ENCODE assay signal across 16 mouse cellular contexts in genomic region chr14:99117576-99117975, GRCm38 (mm10). TPM values are rescaled to one million over a fixed set of nuclear protein-coding genes. Genes with fewer than 3 reads are reported as not detected.
DNase-seq lines count a peak whose midpoint lies in the region; ATAC-seq and TF ChIP-seq lines count a peak whose summit lies in the region.
"Had no signal": no experiment of that assay in that cellular context is flagged by ENCODE, and none has a peak within 500 bp of the region (broad histone marks: within the 10 kb centered on the region; RNA-seq: fewer than 3 reads in every experiment).

No protein-coding gene starts in this region.

- no peak overlapping the region for H3K27ac ChIP-seq in gastrocnemius, adult 2 months
- no peak overlapping the region for H3K27ac ChIP-seq in left cerebral cortex, adult 2 months
- H3K27ac ChIP-seq: embryonic facial prominence, embryonic 13.5 days; limb, embryonic 13.5 days; liver, embryonic 15.5 days; midbrain, embryonic 12.5 days had no signal

- intact Hi-C loops in gastrocnemius, adult 2 months (cut with DNase I), result no loop called here
- intact Hi-C loops in left cerebral cortex, adult 2 months (cut with DNase I), result no loop called here

- no peak overlapping the region for H3K4me3 ChIP-seq in gastrocnemius, adult 2 months
- H3K4me3 ChIP-seq in left cerebral cortex, adult 2 months, result no peak overlapping the region
- H3K4me3 ChIP-seq: embryonic facial prominence, embryonic 13.5 days; limb, embryonic 13.5 days; liver, embryonic 15.5 days; midbrain, embryonic 12.5 days had no signal

- no peak for DNase-seq in gastrocnemius, adult 2 months
- no peak for DNase-seq in gastrocnemius, postnatal 10 days
- no peak for DNase-seq in left cerebral cortex, adult 2 months (ENCODE audit: extremely low spot score in 1 of 2, low spot score in 2 of 2)
- no peak for DNase-seq in left cerebral cortex, adult 9 months (ENCODE audit: low spot score in 2 of 2)
- peak; percentile 17 for DNase-seq in retina, postnatal 1 day
- DNase-seq in retina, embryonic 14.5 days (ENCODE audit: low spot score), result no peak
- no peak for DNase-seq in B cell, adult 2 months
- DNase-seq: adrenal gland, adult 8-10 months; cerebellum, adult 2 months; thymus, postnatal 25 days had no signal

- peak; percentile 33 for TF ChIP-seq CTCF in gastrocnemius, adult 2 months (IDR thresholded peaks at IDR 0.05)
- TF ChIP-seq CTCF in left cerebral cortex, adult 2 months (IDR thresholded peaks at IDR 0.05), result peak; percentile 38

- ATAC-seq in frontal cortex, adult (ENCODE audit: low TSS enrichment), result no peak
- ATAC-seq: CD4-positive, CD25-positive, alpha-beta regulatory T cell, adult 4 months had no signal

RNA-seq across cellular contexts. Expression of gene Dis3, which starts 18.0 kb away (rescaled TPM):
- 10 to 100 TPM; 12.2 to 13.0 TPM for total RNA-seq in gastrocnemius, adult 2 months (2021)
- 10 to 100 TPM; 17.7 to 20.0 TPM for total RNA-seq in gastrocnemius, postnatal 10 days (2021)
- 10 to 100 TPM; 17.7 to 18.7 TPM for total RNA-seq in left cerebral cortex, adult 2 months (2021)

RNA-seq across cellular contexts. Expression of gene Pibf1, which starts 18.4 kb away (rescaled TPM):
- 10 to 100 TPM in 1 of 2 experiments, 1 to 10 TPM in 1; 5.8 to 11.0 TPM for total RNA-seq in gastrocnemius, adult 2 months (2021)
- 10 to 100 TPM; 10.0 to 13.1 TPM for total RNA-seq in gastrocnemius, postnatal 10 days (2021)
- total RNA-seq in left cerebral cortex, adult 2 months (2021), result 10 to 100 TPM; 13.6 to 15.0 TPM
